Mouse (Mus musculus) testis, adult 2 months (tissue): ENCODE measurements at regions not wholly inside any gene's neighbourhood (a gene's known extent, or its start where the extent isn't known, plus 50 kb on each side); places are given as distances from the start of the nearest gene placed in this dataset.
A peak's percentile ranks its signal among the peaks of the same experiment; 100 is the strongest.

Experiments used
- CTCF ChIP-seq: fragments of 200-500 bp; IDR thresholded peaks from 2 replicates; pipeline ENCODE4 v1.5.1; 2012; ENCODE audit warnings: low read depth, mild to moderate bottlenecking, inconsistent platforms, low read length, moderate library complexity; ENCODE audit not compliant: control insufficient read depth, insufficient read depth, insufficient replicate concordance
- POLR2A ChIP-seq: fragments of 200-500 bp; IDR thresholded peaks from 2 replicates; pipeline ENCODE4 v1.6.1; 2012; ENCODE audit warnings: low read depth, mild to moderate bottlenecking, inconsistent platforms, low read length, moderate library complexity; ENCODE audit not compliant: control insufficient read depth

DNA sequence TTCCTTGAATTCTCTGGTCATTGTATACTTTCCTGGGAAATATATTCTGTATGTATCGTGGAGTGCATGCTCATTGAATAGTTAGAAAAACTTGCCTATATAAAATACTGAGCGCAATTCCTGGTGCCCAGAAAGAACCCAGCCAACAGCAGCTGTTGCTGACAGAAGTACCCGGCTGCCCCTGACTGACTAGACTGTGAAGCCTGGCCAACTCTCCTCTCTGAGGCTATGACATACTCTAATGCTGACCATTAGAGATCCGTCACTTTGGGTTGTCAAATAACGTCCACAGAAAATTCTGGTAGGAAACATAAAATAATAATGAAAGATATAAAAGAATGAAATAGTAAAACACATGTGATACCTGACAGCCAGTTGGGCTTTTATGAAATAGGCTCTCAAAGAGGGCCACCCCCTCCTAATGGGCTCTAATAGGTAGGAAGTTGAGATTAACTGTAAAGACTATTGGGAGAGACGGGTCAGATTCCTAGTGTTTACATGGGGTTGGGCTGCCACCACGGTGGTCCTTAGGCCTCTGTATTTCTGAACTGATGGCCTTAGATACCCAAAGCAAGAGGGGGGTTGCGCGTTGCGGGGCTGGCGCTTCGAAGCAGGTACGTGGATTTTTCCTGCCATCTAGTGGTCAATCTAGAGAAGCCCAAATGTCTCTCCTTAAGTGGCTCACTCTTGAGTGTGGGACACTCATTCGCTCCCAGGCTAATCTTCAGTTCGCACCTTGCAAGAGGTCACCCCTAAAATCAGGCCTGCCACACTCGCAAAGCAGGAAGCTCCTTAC lies 53.0 kb upstream of the Mon1b start:
- TF ChIP-seq CTCF (peak; percentile 41; the same call in 1 of the 2 replicates), POLR2A (no peak)
